Mouse (Mus musculus): ENCODE data around the gene Nrg4. TPM values are rescaled to one million over a fixed set of nuclear protein-coding genes. Genes with fewer than 3 reads are reported as not detected.
"Not testable (repeated sequence)": the region's sequence is repeated elsewhere in the genome, so short reads cannot be mapped to it uniquely, and the experiment has no call there.

Gene Nrg4
- total RNA-seq, 4 experiments from 2014 or later, result 0.81 to 1.3 (median 0.98) TPM

DNA sequence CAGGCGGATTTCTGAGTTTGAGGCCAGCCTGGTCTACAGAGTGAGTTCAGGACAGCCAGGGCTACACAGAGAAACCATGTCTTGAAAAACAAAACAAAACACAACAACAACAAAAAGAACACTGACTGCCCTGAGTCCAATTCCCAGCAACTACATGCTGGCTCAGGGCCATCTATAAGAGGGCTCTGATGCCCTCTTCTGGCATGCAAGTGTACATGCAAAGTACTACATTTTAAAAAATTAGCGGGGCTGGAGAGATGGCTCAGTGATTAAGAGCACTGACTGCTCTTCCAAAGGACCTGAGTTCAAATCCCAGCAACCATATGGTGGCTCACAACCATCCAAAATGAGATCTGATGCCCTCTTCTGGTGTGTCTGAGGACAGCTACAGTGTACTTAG lies 74.5 kb downstream of the Nrg4 start:
- DNase-seq (ENCODE audit: low spot score in 2 of 2), result not testable (repeated sequence)

DNA sequence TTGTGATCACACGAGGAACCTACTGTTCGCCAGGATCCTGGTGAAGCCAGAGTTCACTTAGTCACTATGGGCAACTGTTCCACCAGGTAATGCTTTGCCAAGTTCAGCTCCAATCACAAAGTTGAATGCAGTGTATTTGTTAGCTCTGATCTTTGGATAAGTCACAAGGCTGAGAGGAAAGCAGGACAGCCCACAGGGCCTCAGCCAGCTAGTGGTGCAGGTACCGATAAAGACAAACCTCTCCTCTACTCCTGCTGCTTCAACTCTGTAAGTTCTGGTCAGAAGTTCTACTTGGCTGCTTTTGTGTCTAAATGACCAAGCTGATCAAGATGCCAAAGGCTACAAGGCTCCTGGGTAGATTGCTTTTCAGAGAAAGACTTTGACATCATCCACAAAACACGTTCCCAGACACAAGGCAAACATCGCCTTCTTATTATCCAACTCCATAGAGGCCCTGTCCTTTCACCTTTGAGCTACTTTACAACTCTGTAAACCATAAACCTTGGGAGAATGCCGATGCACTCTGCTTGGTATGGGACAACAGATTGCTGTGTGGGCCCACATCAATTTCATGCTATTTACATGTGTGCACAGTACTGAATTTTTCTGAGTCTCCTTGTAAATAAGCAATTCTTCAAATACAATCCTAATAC lies 75.9 kb downstream of the Nrg4 start:
- DNase-seq (ENCODE audit: low spot score in 2 of 2), result no peak

DNA sequence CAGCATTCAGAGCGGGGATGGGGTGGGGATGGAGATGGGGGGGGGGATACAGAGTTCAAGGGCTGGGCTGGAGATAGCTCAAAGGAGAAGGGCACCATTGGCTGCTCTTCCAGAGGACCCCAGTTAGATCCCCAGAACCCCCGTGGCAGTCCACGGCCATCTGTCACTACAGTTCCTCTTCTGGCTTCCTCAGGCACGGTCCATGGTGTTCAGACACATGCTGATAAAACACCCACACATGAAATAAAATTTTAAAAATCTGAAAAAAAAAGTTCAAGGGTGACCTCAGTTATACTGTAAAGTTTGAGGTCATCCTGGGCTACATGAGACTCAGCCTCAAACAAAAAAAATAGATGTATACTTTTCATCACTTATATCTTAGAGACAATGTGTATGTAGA lies 78.2 kb downstream of the Nrg4 start:
- DNase-seq (ENCODE audit: low spot score in 2 of 2), result no peak

DNA sequence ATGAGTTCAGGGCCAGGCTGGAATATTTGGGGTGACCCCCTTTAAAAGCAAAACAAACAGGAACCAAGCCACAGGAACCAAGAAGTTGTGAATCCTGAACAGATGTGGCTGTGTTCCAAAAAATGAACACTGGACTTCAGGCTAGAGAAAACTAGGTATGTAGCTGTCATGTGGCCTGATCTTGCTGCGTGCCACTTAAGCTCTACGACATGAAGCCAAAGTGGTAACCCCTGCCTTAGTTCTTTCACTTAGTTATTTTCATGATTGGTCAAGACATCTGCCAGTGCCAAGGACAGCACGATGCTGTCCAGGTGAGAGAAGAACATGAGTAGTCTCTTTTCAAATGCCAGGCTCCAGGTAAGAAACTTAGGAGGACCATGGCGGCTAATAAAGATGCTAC lies 79.7 kb downstream of the Nrg4 start:
- no peak for DNase-seq (ENCODE audit: low spot score in 2 of 2)

GRCm38 (mm10) chr9:55246440-55246839 lies 80.2 kb downstream of the Nrg4 start:
- DNase-seq (ENCODE audit: low spot score in 2 of 2), result no peak

DNA sequence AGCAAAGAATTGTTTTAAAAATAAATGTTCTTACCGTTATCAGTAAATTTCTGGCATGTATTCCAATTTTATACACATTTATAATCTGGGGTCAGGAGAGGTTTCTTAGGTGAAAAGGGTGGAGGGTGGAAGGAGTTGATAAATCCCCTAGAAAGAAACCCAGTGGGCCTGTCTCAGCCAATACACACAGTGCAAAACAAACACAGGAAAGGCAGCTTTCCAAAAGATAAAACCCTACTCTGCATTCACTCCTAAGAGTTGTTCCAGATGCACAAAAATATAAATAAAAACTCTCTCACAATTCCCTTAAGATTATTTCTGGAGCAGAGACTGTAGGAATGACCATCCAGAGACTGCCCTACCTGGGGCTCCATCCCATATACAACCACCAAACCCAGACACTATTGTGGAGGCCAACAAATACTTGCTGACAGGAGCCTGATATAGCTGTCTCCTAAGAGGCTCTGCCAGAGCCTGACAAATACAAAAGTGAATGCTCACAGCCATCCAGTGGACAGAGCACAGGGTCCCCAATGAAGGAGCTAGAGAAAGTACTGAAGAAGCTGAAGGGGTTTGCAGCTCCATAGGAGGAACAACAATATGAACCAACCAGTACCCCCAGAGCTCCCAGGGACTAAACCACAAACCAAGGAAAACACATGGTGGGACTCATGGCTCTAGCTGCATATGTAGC lies 81.4 kb downstream of the Nrg4 start:
- DNase-seq (ENCODE audit: low spot score in 2 of 2), result not testable (repeated sequence)

DNA sequence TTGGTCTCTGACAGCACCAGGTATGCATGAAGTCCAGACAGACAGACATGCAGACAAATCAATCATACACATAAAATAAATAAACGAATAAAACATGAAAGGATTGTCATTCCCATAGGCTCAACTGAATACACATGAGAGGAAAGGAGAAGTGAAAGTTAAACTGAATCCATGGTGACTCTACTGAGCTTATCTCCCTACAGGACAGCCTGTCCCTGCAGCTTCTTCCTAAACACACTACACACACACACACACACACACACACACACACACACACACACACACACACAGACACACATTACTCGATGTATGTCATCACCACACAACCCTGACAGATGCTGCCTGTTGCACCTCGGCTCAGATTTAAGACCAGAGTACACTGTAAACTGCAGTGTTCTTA lies 82.6 kb downstream of the Nrg4 start:
- no peak for DNase-seq (ENCODE audit: low spot score in 2 of 2)

GRCm38 (mm10) chr9:55243280-55243679 lies 83.4 kb downstream of the Nrg4 start:
- no peak for DNase-seq (ENCODE audit: low spot score in 2 of 2)

- DNase-seq (ENCODE audit: low spot score in 2 of 2), result no peak
These were observed 84.6 kb downstream of the Nrg4 start for GRCm38 (mm10) chr9:55241863-55242685.

DNA sequence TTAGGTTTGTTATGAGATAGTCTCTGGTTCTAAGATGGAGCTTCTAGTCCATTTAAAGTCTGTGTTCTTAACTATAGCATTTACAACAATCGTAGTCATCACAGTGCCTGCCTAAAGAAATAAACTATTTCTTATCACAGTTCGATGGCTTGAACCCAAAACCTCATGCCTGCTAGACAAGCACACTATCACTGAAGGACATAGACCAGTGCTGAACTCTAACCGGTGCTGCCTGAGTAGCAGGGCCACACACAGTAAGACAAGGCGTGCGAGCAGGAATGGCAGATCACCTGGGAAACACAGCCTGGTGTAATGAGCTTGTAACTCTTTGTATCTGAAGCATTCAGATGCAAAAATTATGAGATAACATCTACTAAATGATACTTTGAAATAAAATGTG lies 85.8 kb downstream of the Nrg4 start:
- no peak for DNase-seq (ENCODE audit: low spot score in 2 of 2)

DNA sequence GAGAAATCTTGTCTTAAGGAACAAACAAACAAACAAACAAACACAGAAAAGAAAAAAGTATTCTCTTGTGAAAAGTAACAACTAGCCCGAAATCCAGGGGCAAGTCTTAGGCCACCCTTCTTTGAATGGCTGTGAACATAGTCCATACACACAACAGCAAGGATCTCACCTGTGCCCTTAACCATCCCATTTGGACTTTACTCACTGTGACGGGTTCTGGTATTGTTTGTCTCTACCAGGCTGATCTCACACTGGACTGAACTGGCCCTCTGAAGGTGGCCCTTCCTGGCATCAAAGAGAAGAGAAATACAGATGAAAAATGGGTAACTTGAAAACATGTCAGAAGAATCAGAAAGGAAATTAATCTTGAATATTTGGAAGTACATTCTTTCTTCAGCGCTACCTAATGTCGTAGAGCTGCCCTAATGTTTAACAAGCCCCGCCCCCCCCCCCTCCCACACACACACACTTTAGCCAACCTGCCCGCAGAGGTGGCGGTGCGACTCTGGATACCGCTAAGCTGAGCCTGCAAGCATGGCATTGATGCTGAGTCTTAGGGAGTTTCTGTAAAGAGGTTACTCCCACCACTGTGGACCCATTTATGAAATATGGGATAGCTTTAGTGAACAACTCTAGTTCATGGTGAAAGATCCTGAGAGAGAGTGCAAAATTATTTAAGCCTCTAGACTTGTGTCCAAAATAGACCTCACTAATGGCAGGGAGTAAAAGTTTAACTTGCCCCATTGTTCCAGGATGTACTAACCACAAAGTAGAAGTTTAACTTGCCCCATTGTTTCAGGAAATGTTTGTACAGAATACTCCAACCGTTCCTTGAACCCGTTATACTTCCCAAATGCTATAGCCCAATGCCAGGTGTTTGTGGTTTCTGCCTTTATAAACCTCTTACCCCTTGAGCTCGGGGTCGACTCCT lies 90.1 kb downstream of the Nrg4 start:
- no peak for DNase-seq (ENCODE audit: low spot score in 2 of 2)

GRCm38 (mm10) chr9:55233076-55233475 lies 93.6 kb downstream of the Nrg4 start:
- DNase-seq (ENCODE audit: low spot score in 2 of 2), result not testable (repeated sequence)

DNA sequence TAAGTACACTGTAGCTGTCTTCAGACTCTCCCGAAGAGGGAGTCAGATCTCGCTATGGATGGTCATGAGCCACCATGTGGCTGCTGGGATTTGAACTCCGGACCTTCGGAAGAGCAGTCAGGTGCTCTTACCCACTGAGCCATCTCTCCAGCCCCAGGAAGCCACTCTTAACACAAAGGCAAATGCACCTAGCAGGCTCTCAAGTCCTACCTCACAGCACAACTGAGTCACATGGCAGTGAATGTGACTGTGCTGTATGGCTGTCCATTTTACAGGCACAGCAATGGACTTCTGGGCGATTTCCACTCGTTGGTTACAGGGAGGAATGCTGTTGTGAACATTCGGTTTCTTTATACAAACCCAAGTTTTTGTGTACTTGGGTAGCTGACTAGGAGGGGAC lies 94.1 kb downstream of the Nrg4 start:
- no peak for DNase-seq (ENCODE audit: low spot score in 2 of 2)

GRCm38 (mm10) chr9:55232110-55232509 lies 94.5 kb downstream of the Nrg4 start:
- DNase-seq (ENCODE audit: low spot score in 2 of 2), result no peak

DNA sequence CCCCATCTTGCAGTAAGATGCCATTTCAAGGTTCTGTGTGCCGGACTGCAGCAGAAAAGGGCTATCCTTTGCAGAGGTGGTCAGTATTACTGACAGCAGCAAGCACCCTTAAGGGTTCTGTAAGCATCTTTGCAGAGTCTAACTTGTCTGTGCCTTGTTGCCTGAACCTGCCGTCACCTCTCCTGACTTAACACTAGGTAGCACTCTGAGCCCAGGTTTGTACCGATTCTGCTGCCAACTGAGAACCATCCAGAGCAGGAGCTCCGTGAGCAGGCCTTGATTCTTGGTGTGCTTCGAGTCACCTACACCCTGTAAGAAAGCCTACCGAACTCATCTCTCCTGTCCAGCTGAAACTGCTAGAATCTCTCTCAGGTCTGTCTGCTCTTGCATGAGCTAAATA lies 95.1 kb downstream of the Nrg4 start:
- no peak for DNase-seq (ENCODE audit: low spot score in 2 of 2)

GRCm38 (mm10) chr9:55229010-55229409 lies 97.6 kb downstream of the Nrg4 start:
- DNase-seq (ENCODE audit: low spot score in 2 of 2), result no peak

DNA sequence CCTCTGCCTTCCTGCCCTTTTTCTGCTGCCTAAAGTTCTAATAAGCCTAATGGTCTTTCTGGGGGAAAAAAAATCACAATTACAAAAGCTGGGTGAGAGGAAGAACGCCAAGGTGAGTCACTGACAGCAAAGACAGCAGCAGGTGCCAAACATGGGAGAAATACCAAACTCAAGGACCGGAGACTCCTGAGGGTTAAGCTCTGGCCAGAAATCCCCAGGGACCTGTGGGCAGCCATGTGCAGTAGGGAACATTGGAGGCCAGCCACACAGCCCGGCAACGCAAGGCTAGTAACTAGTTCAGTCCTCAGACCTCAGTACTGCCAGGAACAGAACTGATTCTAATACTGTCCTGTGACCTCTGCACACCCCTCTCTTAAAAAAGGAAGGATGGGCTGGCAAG lies 98.5 kb downstream of the Nrg4 start:
- DNase-seq (ENCODE audit: low spot score in 2 of 2), result no peak

DNA sequence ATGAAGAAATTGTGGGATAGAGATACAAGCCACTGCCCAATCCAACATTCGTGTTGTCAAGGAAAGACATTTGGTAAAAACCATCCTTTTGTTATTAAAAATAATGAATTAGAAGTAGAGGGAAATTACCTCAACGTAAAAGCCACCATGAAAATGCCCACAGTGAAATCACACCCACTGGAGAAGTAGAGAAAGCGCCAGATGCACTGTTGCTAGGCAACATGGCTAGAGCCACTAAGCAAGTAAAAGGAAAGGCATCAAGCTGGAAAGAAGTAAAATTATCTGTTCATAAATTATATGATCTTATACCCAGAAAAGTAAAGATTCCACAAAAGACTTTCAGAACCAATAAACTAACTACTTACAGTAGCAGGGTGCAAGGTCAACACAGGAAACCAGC lies 100.4 kb downstream of the Nrg4 start:
- DNase-seq (ENCODE audit: low spot score in 2 of 2), result peak in 1 of 2 experiments; percentile 47

- DNase-seq (ENCODE audit: low spot score in 2 of 2), result no peak
These were observed 101.4 kb downstream of the Nrg4 start for GRCm38 (mm10) chr9:55225165-55225737.

DNA sequence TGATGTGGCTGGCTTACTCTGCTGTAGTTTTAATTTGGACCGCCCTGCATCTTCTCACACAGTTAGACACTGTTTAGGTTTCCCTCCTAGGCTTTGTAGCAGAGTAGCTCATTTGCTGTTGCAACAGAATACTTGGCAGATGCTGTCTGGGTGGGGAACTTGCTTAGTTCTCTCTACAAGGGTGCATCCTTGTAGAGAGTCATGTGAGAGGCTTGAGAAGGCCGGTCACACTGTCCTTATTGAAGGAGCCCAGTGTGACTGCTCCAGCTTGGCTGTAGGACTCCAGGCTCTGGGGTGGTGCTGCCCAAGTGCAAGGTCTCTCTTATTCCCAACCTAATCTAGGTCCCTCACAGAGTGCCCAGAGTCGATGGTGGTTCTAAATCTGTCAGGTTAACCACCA lies 109.3 kb downstream of the Nrg4 start:
- no peak for DNase-seq (ENCODE audit: low spot score in 2 of 2)

DNA sequence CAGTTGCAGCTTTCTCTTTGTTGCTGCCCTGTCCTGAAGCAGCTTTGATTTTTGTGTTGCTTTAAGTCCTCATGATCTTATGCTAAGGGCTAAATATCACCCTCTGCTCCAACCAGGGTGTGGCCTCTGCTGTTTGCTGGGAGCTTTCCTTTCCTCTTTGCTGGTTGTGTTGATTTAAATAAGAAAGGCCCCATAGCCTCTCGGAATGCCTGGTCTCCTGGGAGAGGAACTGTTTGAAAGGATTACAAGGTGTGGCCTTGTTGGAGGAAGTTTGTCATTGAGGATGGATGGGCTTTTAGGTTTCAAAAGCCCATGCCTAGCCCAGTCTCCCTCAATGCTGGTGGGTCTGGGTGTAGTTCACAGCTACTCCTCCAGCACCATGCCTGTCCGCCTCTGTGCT lies 110.6 kb downstream of the Nrg4 start:
- DNase-seq (ENCODE audit: low spot score in 2 of 2), result no peak

All from left cerebral cortex, adult 8-10 months (tissue).